Mouse (Mus musculus): Measurements from ENCODE around the gene Fance.

Gene Fance

DNA sequence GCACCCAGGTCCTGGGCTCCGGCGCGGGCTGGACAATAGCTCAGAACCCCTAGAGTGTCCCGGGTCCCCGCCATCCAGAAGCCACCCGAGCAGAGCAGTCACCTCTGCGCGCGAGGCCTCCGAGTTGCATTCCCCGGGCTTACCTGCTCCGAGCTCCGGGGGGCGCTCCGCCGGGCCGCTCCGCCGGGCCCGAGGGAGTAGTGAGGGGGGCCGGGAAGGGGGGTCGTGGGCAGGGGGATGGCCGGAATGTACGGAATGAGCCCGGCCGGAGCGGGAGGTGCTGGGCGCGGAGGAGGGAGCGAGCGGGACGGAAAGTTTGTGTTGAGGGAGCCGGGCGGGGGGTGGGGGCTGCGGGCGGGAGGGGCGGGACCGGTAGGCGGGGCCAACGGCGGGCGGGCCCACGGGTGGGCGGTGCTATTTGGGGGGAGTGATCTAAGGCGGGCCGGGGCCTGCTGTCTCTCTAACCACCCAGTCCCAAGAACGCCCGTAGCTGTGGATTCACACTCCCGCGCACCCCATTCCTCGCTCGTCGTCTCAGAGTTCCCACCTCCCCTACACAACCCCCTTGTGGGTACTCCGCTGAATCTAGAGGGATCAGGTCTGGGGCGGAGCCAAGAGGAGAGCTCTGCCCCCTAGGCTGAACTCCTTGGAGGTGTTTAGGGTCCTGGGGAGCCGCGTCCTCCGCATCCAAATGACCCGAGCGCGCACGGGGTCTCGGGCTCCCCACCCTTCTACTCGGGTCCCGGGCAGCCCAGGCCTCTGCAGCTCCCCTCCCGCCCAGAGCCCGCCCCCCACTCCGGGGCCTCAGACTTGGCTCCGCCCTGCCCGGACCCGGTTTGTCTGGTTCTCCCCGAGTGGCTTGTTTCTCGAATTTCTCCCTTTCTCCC is 37.4 kb downstream of the Fance start, which contains the start of gene Tead3:
Gene Tead3, minus strand, starts transcription at position 352 of the 887 bp plus-strand sequence.
- peak; percentile 91 to 94 for DNase-seq

DNA sequence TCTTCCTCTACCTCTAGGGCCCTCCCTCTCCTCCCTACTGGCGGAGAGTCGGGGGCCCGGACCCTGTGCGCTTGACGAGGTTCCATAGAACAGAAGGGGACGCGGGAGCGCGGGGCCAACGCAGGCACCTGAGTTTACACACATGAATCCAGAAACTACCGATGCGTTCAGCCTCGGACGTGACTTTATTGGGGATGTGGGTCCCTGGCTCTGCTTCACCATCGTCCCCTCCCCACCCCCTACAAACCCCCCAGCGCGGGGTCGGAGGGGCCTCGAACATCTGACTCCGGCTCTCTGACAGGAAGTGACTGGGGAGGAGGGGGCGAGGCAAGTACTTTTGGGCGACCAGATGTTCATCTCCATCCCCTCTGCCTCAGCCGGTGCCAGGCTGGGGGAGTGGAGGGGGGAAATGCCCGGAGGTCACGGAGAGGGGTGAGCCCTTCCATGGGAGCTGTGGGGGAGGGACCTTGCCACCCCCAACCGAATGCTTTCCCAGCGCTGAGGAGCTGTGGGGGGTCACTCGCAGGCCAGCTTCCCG is 38.1 kb downstream of the Fance start:
- peak in 1 of 2 experiments; percentile 70 for DNase-seq

DNA sequence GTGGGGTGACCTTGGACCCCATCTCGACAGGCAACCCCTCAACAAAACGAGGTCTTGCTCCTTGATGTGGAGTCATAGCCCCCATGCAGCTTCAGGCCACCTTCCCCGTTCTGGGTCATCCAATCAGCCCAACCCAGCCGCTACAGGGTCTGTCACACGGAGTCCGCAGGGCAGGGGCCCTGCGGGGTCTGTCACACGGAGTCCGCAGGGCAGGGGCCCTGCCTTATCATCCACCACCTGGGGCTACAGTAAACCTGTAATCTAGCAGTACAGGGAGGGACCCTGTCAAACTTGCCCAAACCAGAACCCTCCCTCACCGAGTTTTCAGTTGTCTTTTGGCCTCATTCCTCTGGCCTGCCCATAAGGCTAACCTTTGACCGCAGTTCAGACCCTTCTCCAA is 38.7 kb downstream of the Fance start:
- DNase-seq = no peak

DNA sequence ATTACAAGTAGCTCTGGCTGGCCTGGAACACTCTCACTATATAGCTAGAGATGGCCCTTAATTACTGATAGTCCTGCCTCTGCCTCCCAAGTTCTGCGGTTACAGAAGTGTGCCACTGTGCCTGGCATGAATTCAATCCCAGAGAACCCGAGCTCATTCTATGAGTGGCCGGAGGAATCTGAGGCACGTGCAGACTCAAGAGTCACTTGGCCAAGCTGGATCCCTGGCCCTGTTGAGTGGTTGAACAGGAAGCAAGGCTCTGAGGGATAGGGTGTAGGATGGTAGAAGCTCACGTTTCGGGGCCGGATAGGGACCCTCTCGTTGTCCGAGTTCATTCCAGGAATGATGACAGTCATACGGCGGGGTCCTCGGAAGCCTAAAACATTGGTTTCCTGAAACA is 42.6 kb downstream of the Fance start:
- no peak for DNase-seq

DNA sequence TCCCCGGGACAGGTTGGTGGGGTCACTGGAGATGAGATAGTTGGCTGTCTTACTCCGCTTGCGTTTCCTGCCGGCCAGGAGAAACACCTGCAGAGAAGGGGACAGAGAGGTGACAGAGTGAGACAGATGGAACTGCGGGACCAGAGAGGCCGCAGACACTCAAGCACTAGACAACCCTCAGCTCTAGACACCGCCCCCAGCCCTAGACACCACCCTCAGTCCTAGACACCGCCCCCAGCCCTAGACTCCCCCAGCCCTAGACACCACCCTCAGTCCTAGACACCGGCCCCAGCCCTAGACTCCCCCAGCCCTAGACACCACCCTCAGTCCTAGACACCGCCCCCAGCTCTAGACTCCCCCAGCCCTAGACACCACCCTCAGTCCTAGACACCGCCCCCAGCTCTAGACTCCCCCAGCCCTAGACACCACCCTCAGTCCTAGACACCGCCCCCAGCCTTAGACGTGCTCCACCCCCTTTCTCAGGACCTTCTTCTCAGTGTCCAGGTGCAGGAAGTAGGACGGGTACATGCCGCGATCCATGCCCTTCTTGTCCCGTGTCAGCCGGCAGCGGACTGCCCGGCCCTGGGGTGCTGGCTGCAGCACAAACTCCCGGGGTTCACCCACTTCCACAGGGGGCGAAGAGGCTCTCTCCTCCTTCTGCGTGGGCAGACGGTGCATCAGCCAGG is 45.4 kb downstream of the Fance start:
- DNase-seq = peak in 1 of 2 experiments; percentile 39

DNA sequence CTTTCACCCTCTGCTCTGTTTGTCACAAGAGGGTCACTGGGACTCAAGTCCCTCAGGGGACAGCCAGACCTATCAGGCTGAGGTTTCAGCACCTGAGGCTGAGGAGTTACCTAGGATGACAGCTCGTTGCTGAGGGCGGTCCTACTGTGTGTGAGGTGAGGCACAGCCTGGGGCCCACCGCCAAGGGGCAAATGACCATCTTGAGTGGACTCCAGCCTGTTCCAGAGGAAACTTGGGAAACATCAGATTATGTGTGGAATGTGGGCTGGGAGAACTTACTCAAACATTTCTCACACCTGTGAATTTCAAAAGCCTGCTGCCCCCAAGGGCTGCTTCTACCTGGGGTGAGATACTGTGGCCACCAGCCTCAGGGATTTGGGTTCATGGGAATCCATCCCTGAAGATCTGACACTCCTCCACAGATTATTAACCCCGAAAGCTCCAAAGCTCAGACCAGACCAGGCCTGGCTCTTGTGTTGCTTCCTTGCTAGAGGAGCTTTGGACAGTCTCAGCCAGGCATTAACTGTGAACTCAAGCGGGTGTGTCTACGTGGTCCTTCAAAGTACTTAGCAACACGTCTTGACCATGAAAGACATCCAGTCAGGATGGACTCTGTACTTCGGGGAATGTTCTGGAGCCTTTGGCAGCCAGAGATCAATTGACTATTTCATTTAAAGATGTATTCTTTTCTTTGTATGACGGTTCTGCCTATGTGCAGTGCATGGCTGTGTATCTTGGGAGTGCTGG is 47.4 kb downstream of the Fance start:
- peak in 1 of 2 experiments; percentile 4 for DNase-seq

DNA sequence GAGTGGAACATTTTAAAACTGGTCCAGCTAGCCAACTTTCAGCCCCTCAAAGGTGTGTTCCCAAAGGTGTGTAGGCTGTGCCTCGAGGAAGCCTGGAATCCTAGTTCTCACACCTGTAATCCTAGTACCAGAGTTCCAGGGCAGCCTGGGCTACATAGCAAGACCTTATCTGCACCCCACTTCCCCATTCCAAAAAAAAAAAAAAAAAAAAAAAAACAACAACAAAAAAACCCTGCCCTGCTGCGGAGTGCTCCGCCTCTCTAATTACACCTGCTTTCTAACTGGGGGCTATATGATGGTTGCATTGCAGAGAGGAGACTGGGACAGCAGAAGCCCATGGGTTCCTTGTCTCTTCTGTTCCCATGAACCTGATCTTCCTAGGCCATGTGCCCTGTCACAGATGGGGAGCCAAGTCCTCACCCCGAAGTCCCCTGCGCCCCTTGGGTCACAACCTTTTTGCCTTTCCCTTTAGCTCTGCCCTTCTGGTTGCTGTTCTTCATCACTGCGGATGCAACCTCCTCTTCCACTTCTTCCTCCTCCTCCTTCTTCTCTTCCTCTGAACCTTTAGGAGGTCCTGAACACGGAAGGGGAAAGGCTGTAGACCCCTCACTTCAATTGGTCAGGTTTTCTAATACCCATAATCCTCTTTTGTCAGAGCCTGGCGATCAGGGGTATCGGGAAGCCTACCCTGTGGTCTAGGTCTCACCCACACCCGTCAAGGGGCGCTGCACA is 48.8 kb downstream of the Fance start:
- peak in 1 of 2 experiments; percentile 2 for DNase-seq

DNA sequence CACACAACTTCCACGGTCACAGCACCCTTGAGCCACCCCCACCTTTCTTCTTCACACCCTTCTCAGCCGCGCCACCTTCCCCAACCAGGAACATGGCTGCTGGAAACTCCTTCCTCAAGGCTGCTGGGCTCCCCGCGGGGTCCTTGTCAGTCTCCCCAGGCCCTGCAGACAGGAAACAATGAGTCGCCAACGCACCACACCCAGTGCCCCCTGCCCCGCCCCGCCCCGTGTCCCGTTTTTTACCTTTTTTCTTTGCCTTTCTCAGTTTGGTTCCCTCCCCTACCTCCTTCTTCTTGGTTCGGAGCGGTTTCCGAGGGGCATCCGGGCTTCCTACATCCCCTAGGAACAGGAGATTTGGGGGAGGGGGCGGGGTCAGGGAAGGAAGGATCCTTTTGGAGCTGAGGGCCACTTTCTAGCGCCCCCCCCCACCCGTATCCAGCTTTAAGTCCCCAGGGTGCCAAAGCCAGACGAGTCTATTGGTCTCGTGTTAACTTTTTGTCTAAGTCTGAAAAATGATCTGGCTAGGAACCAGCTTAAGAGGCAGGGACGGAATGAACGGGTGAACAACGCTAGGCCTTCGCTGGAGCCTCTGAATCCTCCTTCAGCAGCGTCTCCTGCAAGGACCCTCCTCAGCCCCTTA is 49.5 kb downstream of the Fance start:
- peak in 1 of 2 experiments; percentile 56 for DNase-seq

DNA sequence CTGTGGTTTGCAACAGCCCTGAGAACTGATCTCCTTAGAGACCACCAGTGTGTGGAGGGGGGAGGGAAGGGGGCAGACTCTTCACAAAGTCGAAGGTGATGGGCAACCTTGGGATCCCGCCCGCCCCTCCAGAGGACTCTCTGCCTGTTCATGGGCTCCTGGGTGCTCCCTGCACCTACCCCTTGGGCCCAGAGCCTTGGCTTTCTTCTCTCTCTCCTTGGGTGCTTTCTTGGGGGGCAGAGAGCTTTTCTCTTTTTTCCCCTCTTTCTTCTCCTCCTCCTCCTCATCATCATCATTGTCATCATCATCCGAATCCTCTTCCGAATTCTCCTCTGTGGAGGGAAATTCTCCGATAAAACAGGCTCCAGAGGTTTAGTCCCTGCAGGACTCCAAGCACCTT is 50.2 kb downstream of the Fance start:
- DNase-seq = no peak

DNA sequence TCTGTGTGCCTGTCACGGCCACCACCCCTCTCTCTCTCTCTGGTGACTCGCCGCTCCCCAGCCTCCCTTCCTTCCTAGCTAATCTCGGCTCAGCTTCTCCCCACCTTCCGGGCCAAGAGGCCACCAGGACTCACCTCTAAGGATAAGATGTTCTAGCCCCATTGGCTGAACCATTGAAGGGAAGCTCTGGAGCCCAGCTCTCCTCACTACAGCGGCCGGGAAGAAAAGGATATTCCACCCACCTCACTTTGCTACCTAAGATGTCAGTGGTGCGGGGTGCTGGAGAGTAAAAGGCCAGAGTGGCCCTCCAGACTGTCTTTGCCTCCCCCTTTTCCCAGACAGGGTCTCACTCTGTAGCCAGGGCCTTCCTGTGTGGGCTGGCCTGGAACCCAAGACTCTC is 51.8 kb downstream of the Fance start, which contains the start of gene Tulp1:
Gene Tulp1, minus strand, starts transcription at position 101 of the 400 bp plus-strand sequence.
- no peak for DNase-seq

DNA sequence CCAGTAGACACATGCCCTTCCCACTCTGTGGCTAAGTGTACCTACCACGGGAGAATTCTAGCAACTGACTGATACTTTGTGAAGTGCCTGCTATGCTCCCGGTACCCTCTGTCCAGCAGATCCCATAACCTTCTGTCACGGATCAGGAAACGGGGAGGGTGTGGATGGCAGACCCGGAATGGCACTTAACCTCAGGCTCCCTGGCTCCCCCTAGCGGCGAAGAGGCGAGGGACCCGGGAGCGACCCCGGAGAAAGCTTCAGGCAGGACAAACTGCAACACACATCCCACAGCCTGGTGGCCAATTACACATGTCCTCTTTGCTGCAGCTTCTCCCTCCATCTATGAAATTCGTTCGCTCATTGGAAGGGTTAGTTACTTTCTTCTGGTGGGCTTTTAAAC is 55.1 kb downstream of the Fance start:
- peak; percentile 90 to 91 for DNase-seq

DNA sequence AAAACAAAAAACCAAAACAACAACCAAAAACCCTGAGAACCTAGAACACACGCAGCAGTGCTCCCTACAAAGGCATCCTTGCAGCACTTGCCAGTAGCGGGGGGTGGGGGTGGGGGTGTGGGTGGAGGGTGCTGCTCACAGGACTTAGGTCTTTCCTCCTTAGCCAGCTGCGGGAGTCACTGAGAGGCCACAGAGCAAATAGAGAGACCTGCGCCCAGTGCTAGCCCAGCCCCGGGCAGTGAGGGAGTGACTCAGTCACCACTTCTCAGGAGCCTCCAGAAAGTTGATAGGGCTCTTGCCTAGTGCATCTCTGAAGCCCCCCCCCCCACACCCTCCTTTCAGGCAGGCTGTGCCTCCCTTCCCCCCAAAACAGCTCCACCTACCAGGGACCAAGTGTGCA is 55.7 kb downstream of the Fance start:
- DNase-seq = no peak

DNA sequence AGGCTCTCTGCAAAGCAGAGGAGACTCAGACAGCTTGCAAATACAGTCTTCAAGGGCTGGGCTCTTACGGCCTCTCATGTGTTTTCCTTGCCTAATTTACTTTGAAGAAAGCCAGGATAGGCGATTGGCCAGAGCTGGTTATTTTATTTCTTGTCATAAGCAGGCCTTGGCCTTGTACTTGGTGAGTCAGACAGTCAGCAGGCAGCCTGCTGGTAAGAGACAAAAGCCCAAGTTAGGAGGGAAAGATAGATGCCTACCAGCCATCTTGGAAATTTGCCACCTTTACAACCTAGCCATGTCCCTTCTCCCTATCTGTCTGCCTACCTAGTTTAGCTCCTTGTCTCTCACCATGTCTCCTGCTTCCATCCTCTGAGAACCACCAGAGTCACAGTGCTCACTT is 58.0 kb downstream of the Fance start:
- DNase-seq = no peak

DNA sequence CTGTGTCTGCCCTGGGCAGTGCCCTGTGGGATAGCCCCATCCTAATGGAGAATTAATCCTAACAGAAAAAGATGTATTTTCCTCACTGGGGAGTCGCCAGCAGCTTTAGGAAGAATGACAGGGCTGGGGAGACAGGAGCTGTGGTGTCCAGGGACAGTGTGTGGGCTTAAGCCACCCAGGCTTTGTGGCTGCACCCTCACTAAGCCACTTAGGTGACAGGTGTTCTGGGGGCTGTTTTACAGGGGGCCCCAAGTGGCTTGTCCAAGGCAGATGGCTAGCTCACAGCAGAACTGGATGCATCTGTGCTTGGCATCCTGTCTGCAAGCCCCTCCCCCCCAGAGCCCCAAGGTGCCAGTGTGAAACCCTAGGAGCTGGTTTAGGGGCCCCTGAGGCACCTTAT is 58.6 kb downstream of the Fance start:
- no peak for DNase-seq

DNA sequence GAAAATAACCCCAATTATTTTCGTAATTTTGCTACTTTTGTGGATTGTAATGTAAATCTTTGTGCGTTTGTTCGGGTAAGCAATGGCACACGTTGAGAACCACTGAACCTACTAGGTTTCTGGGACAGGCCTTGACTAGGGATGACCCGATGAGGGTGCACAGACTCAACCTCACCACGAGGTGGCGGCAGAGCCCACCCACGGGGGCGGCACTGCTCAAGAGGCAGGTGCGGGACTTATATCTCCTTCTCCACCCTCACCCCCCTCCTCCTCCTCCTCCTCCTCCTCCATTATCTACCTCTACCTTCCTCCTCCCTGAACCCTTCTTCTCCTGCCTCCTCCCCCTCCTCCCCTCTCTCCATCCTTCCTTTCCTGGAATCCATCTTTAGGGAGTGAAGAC is 60.5 kb downstream of the Fance start:
- peak; percentile 69 to 72 for DNase-seq

DNA sequence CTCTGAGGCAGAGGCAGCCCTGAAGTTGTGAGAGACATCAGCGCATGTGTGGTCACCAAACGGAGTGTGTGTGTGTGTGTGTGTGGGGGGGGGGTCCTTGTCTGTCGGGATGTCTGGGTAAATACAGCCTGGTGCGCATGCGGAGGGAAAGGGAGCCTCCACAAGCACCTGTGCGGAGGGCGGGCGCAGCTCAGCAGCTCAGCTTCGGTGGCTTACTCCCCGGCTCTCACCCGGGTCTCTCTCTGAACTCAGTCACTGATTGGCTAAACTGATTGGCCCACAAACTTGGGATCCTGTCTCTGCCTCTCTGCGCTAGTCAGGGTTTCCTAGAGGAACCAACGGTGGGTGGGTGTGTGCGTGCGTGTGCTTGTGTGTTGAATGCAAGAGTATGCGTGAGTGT is 61.2 kb downstream of the Fance start:
- no peak for DNase-seq

DNA sequence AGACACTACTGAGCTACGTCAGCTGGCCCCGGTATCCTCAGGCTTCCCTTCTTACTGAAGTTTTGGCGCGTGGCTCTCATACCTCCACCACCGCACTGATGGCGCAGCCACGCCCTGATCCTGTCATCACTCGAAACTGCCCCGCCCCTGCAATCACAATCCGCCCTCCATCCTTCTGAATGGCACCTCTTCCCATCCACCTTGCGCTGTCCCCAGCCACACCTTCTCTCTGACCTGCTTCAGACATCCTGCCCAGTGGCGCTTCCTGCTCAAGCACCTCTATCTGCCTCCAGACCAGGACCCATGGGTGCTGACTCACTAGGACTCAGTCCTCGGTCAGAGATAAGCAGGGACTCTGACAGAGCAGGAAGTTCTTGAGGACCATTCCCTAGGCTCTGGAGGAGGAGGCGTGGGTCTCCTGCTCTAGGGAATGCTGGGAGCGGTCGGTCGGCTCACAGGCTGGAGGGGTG is 62.3 kb downstream of the Fance start:
- DNase-seq = no peak
